Mouse (Mus musculus) E14TG2a.4 (cell line): ENCODE measurements around the gene Fance.
"Not testable (repeated sequence)": the region's sequence is repeated elsewhere in the genome, so short reads cannot be mapped to it uniquely, and the experiment has no call there.

Experiments used
- H3K27me3 ChIP-seq: 2 replicates; pipeline ENCODE4 v1.6.1; 2014; ENCODE audit warnings: low read length, control low read depth; ENCODE audit not compliant: insufficient read depth
- H3K36me3 ChIP-seq: 2 replicates; pipeline ENCODE4 v1.6.1; 2014; ENCODE audit warnings: low read length, control low read depth; ENCODE audit not compliant: insufficient read depth
- H3K4me1 ChIP-seq: replicated peaks from 2 replicates; pipeline ENCODE4 v1.6.1; 2014; ENCODE audit warnings: low read depth, low read length, control low read depth
- H3K4me3 ChIP-seq: replicated peaks from 2 replicates; pipeline ENCODE4 v1.5.1; 2014; ENCODE audit warnings: mild to moderate bottlenecking, low read length
- H3K9me3 ChIP-seq: 2 replicates; pipeline ENCODE4 v1.6.1; 2014; ENCODE audit warnings: low read length, control low read depth
- CTCF ChIP-seq: conservative IDR thresholded peaks from 2 replicates; pipeline ENCODE4 v1.5.1; 2014; ENCODE audit warnings: low read length
- NANOG ChIP-seq: IDR thresholded peaks from 2 replicates; pipeline ENCODE4 v1.6.1; 2014; ENCODE audit warnings: borderline replicate concordance, low read length, mixed read lengths
- POU5F1 ChIP-seq: IDR thresholded peaks from 2 replicates; pipeline ENCODE4 v1.6.1; 2014; ENCODE audit warnings: low read length, borderline replicate concordance

Fance gene

DNA sequence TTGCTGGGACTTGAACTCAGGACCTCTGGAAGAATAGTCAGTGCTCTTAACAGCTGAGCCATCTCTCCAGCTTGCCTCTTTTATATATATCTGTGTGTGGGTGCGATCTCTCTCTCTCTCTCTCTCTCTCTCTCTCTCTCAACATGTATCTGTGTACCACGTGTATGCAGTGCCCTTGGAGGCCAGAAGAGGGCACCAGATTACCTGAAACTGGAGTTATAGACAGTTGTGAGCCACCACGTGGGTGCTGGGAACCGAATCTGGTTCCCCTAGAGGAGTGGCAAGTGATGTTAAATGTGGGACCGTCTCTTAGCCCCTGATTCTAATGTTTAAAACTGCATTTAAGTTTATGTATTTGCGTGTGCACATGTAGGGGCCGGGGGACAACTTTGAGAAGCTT is 11.1 kb downstream of the Fance start:
- not testable (repeated sequence) for H3K27me3 ChIP-seq, H3K4me3 ChIP-seq, H3K9me3 ChIP-seq
- Histone ChIP-seq H3K36me3 (peaks cover 83% of the 10 kb centered on the region), H3K4me1 (peaks cover 39% of the 10 kb centered on the region)
- peak; percentile 31 for TF ChIP-seq CTCF

DNA sequence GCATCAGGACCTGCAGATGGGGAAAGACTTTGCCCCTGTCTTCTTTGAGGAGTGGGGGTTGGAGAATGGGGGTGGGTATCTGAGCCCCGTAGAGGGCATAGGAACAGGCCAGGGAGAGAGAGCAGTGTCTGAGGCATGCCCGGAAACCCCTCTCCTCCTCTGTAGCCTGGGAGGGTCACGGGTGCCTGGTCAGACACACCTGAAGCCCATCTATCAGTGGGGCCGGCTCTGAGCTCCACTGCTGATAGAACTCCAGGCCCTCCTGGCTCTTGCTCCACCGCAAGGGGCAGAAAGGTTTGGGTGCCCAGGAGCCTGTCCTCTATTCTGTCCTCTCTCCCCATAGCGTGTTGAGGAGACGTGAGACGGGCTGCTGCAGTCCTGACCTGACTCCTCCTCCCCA is 12.4 kb downstream of the Fance start:
- H3K9me3 ChIP-seq = peaks cover 7% of the 10 kb centered on the region; the same call in 1 of the 2 replicates
- no peak for TF ChIP-seq POU5F1
- peak overlapping the region; percentile 23 for H3K4me3 ChIP-seq
- no peaks in the 10 kb centered on the region for H3K27me3 ChIP-seq
- H3K36me3 ChIP-seq = peaks cover 85% of the 10 kb centered on the region
- peaks cover 44% of the 10 kb centered on the region for H3K4me1 ChIP-seq

DNA sequence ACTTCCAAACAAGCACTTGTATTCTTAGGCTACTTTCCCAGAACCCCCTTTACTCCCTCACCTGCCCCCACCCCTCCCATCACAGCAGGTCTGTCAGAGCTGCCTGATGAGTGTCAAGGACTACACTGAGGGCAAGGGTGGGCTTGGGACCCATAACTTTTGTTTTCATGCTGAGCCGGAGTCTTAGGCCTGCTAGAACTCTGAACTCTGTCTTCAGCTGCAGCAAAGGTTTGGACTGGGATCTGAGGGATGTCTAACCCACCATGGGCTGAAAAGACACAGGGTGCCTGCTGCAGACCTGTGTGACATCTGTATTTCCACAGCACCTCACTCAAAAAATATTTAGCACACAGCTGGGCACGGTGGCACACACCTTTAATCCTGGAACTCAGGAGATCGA is 13.6 kb downstream of the Fance start:
- H3K27me3 ChIP-seq = no peaks in the 10 kb centered on the region

DNA sequence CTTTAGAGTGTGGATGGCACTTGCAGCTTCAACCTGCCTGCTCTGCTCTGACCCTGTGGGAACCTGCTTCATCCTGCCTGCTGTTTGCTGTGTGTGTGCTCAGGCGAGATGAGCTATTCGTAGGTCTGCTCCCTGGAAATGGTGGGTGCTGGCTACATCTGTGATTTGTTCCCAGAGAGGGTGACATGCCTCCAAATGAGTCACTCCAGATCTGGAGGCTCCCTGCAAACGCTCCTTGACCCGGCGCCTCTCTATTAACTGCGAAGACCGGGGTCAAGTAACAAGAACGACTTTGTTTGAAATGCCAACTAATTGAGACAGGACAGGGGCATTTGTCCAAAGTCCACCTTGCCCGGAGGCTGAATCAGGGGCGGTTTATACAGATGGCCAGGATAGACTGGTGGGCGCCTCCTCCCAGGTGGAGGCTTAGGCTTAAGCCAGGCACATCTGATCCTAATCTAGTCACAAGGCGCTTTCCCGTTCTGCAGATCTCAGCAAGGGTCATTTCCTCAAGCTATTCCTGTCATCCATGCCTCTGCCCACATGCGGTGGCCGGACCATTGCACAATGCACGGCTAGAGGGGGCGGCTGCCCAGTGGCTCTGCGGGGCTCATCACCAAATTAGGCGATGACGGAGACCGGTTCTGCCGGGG is 14.5 kb downstream of the Fance start:
- H3K27me3 ChIP-seq = no peaks in the 10 kb centered on the region
- H3K36me3 ChIP-seq = peaks cover 80% of the 10 kb centered on the region
- peaks cover 7% of the 10 kb centered on the region; the same call in 1 of the 2 replicates for H3K9me3 ChIP-seq
- TF ChIP-seq POU5F1 = no peak
- no peak for TF ChIP-seq NANOG
- TF ChIP-seq CTCF = no peak
- H3K4me3 ChIP-seq = peak overlapping the region; percentile 100
- H3K4me1 ChIP-seq = peaks cover 60% of the 10 kb centered on the region

More for the DNA sequence above, 13.6 kb downstream of the Fance start:
- no peak for TF ChIP-seq POU5F1
- TF ChIP-seq CTCF = no peak
- no peak for TF ChIP-seq NANOG
- H3K9me3 ChIP-seq = peaks cover 7% of the 10 kb centered on the region; the same call in 1 of the 2 replicates
- H3K4me1 ChIP-seq = peaks cover 55% of the 10 kb centered on the region
- H3K4me3 ChIP-seq = no peak overlapping the region
- H3K36me3 ChIP-seq = peaks cover 83% of the 10 kb centered on the region

DNA sequence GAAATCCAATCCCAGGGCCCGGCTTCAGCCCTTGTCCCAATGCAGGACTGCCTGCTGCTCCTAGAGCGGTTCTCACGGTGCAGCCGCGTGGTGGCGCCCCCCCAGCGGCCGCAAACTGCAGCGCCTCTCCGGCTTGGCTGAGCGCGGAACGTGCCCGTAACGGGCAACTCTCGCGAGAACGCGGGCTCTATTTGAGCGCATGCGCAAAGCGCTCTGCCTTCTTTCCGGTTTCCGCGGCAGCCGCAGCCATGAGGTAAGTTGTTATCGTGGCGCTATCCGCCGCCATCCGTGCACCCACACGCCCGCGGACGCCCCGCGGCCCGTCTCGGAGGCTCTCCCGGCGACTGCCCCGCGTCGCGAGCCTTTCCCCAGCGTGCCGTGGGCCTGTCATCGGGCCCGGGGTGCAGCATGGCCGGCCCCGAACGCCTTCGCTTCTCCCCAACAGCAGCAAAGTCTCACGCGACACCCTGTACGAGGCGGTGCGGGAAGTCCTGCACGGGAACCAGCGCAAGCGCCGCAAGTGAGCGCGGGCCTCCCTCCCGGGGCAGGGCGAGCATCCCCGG is 15.1 kb downstream of the Fance start, which contains the start of gene Rpl10a:
Gene Rpl10a, plus strand, starts transcription at position 106 of the 563 bp plus-strand sequence.
- peaks cover 66% of the 10 kb centered on the region for H3K4me1 ChIP-seq
- peak within 1 kb of the TSS; percentile 100 for H3K4me3 ChIP-seq
- TF ChIP-seq POU5F1 = no peak
- TF ChIP-seq NANOG = no peak
- no peak for TF ChIP-seq CTCF
- H3K9me3 ChIP-seq = peaks cover 7% of the 10 kb centered on the region; the same call in 1 of the 2 replicates
- no peaks in the 10 kb centered on the region for H3K27me3 ChIP-seq
- H3K36me3 ChIP-seq = peaks cover 78% of the 10 kb centered on the region

DNA sequence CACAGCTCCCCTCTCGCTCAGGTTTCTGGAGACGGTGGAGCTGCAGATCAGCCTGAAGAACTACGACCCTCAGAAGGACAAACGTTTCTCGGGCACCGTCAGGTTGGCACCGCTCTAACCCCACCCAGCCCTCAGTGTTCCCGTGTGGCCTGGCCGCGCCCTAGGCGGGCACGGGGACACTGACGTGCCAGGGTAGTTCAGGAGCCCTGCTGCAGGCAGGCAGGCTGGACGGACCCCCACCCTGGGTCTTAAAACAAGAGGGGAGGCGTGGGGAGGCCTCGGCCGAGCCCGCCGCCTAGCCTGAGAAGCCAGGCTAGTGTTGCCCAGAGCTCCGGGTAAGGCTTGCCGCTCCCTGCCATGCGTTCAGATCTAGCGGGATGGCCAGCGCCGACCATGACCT is 15.6 kb downstream of the Fance start:
- no peak for TF ChIP-seq CTCF
- no peak for TF ChIP-seq NANOG
- TF ChIP-seq POU5F1 = no peak
- Histone ChIP-seq H3K36me3 (peaks cover 74% of the 10 kb centered on the region), H3K27me3 (no peaks in the 10 kb centered on the region), H3K9me3 (peaks cover 7% of the 10 kb centered on the region; the same call in 1 of the 2 replicates), H3K4me3 (peak overlapping the region; percentile 100), H3K4me1 (peaks cover 67% of the 10 kb centered on the region)

DNA sequence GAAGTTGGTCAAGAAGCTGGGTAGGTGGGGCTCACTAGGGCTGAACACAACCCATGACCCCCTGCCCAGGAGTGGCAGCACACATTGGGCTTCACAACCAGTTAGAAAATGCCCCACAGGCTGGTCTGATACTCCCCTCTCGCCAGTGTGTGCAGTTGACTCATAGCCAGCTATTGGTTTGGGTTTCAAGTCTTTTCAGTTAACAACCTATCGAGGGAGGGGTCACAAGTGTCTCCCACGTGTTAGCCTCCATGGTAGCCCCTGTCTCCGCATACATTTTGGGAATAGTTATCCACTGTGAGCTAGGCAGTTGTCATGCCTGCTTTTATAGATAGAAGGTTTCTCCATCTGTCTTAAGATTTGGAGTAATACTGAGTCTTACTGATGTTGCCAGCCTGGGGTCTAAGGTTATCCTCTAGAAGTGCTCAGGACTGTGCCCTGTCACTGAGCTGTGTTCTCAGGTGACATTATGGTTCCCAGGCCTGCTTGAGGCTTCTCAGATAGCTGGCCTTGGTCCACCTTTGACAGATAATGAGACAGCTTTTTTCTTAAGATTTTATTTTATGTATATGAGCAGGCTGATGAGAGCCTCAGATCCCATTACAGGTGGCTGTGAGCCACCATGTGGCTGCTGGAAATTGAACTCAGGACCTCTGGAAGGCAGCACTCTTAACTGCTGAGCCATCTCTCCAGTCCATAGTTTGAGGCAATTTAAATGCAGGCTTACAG is 16.3 kb downstream of the Fance start:
- Histone ChIP-seq H3K36me3 (peaks cover 67% of the 10 kb centered on the region), H3K27me3 (no peaks in the 10 kb centered on the region), H3K4me3 (peak overlapping the region; percentile 100), H3K4me1 (peaks cover 73% of the 10 kb centered on the region), H3K9me3 (0 out of 2 replicates have a peak, but pooled peaks cover 1% of the 10 kb centered on the region)
- no peak for TF ChIP-seq NANOG

DNA sequence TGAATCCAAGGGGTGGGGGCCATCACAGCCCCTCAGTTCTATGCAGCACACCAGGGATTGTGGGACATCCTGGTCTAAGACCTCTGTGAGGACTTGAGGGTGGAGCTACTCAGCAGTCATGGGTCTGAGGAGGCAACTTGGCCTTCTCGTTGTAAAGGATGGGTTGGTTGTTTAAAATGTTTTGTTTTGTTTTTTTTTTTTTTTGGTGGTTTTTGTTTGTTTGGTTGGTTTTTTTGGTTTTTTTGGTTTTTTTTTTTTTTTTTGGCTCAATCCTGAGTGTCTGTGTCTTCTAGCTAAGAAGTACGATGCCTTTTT is 16.9 kb downstream of the Fance start:
- H3K4me1 ChIP-seq = peaks cover 78% of the 10 kb centered on the region
- peaks cover 62% of the 10 kb centered on the region for H3K36me3 ChIP-seq
- TF ChIP-seq NANOG (no peak), POU5F1 (no peak), CTCF (no peak)
- peak overlapping the region; percentile 100 for H3K4me3 ChIP-seq
- no peaks in the 10 kb centered on the region for H3K27me3 ChIP-seq
- no peaks in the 10 kb centered on the region for H3K9me3 ChIP-seq

DNA sequence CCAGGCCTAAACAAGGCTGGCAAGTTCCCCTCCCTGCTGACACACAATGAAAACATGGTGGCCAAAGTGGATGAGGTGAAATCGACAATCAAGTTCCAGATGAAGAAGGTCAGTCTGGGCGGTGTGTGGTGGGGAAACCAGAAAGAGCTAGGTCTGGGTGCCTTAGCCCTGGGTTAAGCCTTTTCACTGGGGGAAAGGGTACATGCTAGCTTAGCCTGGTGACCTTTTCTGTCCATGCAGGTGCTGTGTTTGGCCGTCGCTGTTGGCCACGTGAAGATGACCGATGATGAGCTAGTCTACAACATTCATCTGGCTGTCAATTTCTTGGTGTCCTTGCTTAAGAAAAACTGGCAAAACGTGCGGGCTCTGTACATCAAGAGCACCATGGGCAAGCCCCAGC is 17.3 kb downstream of the Fance start:
- not testable (repeated sequence) for H3K9me3 ChIP-seq, H3K27me3 ChIP-seq
- Histone ChIP-seq H3K4me1 (peaks cover 78% of the 10 kb centered on the region), H3K4me3 (peak overlapping the region; percentile 100), H3K36me3 (peaks cover 58% of the 10 kb centered on the region)
